Mouse (Mus musculus) left cerebral cortex, postnatal 36 days (tissue): ENCODE data around the gene Retreg2. TPM values are rescaled to one million over a fixed set of nuclear protein-coding genes. Genes with fewer than 3 reads are reported as not detected.

Experiments
- DNase-seq, 2 experiments: peaks; one replicate each; pipeline ENCODE4 v3.0.0; 2021 to 2022; ENCODE audit warnings: low spot score in 2 of 2, mixed read lengths in 1 of 2
- intact Hi-C: fragments of 180-260 bp; cut with DNase I; formaldehyde crosslinking; loops from one replicate; pipeline ENCODE4 v1.15.1; 2025
- total RNA-seq, 2 experiments: library from RNA; stranded (reverse); gene quantifications; 2 replicates each; pipeline ENCODE4 v1.2.3; 2021

The Retreg2 gene
- total RNA-seq = 100 to 1,000 TPM; 184 to 202 TPM

DNA sequence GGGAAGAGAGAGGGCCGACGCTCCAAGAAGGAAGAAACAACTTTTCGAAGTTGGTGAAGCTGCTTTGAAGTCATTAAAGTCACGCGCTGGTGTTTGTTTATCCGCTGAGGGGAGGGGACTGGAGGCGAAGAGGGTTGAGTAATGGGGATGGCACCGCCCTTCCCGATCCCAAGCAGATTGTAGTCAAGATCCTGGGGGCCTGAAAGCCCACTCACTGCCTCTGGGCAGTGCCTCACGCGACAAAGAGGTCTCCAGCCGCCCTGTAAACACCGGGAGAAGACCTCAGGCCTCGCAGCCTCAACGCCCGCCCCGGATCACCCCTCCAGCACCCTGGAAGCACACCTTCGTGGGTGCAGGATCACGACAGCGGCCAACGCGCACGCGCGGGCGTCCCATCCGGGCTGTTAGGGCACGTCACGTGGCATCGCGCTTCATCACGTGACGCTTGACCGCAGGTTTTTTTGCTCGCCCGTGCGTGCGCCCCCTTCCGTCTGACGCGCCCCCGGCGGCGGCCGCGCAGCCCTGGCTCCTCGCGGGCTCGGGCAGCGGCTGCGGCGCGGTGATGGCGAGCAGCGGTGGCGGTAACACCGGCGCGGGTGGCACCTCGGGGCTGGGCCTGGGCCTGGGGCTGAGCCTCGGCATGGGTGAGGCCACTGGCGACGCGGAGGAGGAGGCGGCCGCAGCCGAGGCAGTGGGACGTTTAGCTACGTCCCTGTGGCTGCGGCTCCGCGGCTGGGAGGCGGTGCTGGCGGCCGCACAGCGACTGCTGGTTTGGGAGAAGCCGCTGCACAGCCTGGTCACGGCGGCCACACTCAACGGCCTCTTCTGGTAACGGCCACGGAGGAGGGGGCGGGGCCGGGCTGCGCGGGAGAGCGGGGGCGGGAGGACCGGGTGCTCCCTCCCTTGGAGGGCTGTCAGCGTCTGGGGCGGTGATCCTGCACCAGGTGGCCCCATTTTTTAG is at the start of gene Retreg2, which contains the start of gene Cnppd1:
TSS of gene Retreg2 (plus strand) at position 478 of the 961 bp plus-strand sequence.
TSS of gene Cnppd1 (minus strand) at position 411 of the 961 bp plus-strand sequence.
- intact Hi-C loops = loop anchor here (2.0 kb wide), 1 partner anchor 26 kb away; the partner anchor contains the start of gene Zfand2b
- peak; percentile 97 for DNase-seq

DNA sequence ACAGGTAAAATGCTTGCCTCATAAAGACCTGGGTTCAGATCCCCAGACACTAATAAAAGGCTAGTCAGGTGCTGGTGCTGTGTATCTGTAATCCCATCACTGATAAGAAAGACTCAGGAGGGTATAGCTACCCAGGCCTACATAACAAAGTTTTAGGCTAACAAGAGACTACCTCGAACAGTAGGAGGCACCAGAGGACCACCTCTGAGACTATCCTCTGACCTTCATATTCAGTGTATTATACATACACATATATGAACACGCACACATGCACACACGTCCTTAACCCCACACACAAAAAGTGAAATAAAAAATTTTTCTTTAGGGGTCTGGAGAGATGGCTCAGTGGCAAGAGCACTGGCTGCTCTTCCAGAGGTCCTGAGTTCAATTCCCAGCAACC is 20.4 kb upstream of the Retreg2 start:
- intact Hi-C loops = no loop called here
- DNase-seq = no peak

DNA sequence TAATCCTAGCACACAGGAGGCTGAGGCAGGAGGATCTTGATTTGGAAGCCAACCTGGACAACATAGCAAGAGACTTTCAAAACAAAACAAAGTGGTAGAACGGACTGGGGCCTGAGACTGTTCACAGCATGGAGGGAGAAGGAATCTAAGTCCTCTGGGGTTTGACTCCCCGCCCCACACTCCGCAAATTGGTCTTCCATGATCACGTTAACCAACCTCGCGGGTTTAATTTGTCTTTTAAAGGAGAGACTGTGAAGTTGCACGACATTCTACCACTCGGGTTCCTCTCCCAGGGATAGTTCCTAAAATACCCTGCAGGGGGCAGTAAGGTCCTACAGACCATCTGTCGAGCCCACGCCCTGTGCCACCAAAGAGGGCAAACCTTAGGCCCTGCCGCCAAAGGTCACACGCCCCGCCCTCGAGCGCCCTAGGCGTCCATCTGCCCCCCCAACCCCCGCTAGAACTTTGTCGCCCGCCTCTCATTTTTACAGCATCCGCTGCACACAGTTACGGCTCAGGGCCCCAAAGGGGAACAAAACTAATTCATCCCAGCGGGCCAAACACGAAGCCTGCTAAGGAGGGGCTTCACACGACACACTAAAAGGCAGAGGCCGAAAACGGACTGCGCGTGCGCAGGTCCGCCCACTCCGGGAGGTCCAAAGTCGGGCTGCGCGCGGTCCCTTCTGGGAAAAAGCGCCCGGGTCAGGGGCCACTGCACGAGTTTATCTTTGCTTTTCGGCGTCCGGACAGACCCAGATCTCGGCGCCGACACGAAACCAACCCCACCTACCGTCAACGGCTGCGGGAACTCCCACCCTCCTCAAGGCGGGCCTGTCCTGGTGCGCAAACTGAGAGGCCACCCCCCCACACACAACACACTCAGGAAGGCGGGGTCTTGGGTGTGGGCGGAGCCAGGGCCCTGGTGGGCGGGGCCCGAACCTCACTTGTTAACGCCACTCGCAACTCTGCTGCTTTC is 17.9 kb upstream of the Retreg2 start, which contains the start of gene Nhej1:
TSS of gene Nhej1 (minus strand) at position 855 of the 976 bp plus-strand sequence.
- DNase-seq = peak; percentile 86 to 88
- intact Hi-C loops = no loop called here

DNA sequence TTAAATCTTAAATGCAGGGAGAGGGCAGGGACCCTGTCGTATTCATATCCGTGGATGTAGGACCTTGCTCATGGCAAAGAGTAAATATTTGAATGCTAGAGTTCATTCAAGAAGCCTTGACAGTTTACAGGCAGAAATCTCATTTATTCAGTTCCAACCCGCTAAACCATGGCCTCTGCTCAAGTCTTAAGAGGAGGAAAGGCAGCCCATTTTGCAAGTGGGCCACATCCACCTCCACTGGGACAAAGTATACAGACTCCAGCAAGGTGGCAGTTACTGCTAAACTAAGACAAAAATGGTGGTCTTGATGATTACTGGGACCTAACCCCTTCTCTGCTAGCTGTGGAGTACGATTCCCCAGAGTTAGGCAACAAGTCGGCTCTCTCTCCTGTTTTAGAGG is 17.2 kb upstream of the Retreg2 start:
- intact Hi-C loops = no loop called here
- DNase-seq = no peak

DNA sequence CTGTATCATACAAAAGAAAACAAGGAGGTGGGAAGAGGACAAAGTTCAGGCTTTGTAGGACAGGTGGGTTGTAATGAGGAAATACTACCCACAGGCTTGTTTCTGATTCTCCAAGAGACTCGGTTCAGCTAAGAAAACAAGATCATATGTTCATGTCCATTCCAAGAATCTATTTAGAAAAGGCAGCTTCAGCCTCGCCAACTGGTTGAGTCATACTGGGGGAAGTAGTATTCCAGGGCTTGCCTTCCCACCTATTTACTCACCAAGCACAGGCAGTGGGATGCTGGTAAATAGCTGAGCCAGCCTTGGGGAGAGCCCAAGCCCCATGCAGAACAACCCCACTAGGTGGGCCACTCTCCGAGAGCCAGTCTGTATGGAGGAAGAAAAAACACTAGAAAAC is 13.9 kb upstream of the Retreg2 start:
- no peak for DNase-seq
- intact Hi-C loops = no loop called here

DNA sequence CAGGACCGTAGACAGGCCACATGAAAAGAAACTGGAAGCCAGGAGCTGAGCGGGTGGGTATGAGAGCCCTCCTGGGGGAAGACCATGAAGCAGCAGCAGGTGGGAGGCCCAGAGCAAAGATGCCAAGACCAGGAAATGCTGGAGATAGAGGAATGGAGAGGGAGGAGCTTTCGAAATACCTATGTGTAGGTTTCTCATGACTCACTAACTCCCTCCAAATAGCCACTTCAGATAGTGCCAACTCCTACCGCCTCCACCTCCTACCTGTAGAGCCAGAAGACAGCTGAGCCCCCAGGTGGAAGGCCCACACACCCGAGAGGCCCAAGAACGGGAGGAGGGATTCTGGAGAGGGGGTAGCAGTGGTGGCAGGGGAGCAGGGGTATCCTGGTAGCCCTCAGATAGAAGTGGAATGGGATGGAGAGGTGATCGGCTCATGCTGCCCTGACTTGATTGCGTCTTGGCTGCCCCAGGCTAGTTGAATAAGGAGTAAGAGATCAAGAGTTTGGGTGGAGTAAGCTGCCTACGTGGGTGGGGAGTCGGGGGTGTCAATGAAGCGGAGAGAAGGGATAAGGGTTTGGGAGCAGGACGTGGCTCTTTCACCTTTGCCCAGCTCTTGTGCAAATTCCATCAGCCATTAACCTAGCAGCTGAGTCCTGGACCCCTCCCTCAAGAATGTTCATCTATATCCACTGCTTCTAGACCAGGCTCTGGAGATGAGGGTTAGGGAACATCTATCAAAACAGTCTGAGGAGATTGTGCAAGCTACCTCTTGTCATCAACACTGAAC is 9.0 kb upstream of the Retreg2 start, which contains the start of gene Slc23a3:
TSS of gene Slc23a3 (minus strand) at position 470 of the 787 bp plus-strand sequence.
- intact Hi-C loops = no loop called here
- no peak for DNase-seq

DNA sequence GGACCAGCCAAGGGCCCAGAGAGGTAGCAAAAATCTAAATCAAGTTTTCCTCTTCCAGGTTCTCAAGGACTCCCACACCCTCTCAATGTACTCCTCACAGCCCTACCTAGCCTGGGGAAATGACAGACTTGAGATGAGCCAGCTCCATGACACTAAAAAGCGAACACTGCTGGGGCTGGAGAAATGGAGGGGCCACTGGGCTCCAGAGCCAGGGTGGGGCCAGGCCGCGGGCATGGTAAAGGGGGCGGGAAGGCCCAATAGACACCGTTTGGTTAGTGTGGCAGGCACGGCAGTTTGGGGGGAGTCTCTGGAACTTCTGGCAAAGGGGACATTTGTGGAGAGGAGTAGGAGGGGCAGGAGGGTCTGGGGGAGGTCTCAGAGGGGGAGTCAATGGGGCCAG is 6.3 kb upstream of the Retreg2 start:
- intact Hi-C loops = no loop called here
- no peak for DNase-seq

DNA sequence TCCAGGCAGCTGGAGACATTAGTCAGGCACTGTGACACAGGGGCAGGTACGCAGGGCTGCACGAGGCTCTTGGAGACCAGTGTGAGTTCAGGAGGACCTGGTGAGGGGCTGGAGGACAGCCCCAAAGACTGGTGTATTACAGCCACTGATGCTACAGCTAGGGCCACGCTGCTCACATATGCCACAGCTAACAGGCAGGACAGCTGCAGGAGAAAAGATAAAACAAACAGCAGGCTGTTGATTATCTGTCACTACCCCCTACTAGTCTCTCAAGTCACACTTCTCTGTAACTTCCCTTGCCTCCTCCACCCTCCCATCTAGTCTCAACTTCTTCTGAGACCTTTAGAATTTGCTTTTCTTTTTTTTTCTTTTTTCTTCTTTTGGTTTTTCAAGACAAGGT is 5.8 kb upstream of the Retreg2 start:
- intact Hi-C loops = no loop called here
- DNase-seq = no peak

DNA sequence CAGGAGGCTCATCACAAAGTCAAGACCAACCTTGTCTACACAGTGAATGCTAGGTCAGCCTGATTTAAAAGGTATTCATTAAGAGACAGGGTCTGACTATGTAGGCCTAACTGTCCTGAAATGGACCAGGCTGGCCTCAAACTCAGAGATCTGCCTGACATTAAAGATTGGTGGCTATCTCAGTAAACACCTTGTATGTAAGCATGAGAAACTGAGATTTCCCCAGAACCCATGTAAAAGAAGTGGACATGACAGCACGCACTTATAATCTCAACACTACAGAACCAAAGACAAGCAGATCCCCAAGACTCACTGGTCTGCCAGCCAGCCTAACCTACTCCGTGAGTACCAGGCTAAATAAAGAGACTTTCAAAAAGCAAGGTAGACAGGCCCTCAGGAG is 4.1 kb upstream of the Retreg2 start:
- no peak for DNase-seq
- intact Hi-C loops = no loop called here

DNA sequence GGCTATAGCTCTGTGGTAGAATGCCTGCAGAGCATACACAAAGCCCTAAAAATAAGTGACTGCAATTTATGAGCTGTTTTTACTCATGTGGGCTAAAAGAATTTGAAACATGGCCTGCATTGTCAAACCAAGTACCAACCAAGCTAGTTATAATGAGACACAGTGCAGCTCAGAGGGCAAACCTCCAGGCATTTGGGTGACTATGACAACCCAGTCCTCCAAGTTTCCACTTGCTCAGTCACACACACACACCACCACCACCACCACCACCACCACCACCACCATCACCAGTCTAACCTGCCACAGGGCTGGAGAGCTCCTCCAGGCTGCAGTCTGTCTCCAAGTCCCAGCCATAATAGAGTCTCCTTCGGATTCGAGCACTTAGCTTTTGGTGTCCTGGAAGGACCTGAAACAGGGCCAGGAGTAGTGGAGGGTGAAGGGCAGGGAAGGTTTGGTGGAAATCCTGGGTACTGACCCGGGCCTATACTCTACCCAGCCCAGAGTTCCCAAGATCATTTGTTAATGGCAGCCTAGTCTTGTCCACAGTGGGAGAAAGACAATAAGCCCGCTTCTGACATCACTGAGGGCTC is 1.9 kb upstream of the Retreg2 start:
- DNase-seq = no peak
- intact Hi-C loops = no loop called here

DNA sequence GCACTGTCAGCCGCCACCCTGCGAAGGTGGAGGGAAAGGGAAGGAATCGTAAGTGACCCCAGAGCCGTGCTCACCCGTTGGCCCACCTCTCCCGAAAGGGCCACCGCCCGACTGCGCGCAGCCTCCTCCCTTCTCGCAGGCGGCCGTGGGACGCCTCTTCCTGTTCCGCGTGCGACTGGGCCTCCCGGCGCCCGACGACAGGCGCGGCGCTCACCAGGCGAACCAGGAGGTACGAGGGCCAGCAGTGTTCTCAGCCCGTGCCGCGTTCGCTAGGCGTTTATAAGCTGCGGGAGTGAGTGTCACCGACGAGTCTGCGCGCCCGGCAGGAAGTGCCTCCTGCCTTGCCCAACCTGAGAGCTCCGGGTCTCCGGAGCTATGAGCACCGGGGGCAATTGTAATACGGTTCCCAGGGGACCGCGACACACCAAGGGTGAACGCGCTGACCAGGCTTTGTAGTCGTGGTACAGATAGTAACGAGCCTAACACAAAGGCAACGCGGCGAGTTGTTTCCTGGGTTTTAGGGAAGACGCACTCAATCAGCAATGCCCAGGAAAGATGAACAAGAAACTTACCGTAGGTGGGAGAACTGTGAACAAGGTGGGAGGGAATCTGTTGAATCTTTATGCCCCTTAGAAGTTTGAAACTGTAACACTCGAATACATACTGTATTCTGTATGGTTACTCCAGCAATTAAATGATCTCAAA is 940 bp upstream of the Retreg2 start:
- DNase-seq = peak; percentile 66 to 78
- intact Hi-C loops = loop anchor here (2.0 kb wide), 1 partner anchor 27 kb away; the partner anchor contains the start of gene Zfand2b

DNA sequence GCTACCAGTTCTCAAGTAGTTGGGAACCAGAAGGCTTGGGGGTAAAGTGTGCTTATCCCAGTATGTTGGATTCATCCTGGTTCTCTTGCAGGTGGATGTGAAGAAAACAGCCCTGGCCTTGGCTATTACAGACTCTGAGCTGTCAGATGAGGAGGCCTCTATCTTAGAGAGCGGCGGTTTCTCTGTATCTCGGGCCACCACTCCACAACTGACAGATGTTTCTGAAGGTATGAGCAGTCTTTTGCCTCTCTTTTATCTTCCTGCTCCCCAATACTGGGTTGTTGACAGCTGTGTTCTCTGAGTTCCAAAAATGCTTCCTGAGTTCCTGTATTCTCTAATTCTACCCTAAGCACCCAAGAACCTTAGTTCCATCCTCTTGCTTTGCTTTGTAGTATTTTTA is 3.0 kb downstream of the Retreg2 start:
- DNase-seq = no peak
- intact Hi-C loops = no loop called here

DNA sequence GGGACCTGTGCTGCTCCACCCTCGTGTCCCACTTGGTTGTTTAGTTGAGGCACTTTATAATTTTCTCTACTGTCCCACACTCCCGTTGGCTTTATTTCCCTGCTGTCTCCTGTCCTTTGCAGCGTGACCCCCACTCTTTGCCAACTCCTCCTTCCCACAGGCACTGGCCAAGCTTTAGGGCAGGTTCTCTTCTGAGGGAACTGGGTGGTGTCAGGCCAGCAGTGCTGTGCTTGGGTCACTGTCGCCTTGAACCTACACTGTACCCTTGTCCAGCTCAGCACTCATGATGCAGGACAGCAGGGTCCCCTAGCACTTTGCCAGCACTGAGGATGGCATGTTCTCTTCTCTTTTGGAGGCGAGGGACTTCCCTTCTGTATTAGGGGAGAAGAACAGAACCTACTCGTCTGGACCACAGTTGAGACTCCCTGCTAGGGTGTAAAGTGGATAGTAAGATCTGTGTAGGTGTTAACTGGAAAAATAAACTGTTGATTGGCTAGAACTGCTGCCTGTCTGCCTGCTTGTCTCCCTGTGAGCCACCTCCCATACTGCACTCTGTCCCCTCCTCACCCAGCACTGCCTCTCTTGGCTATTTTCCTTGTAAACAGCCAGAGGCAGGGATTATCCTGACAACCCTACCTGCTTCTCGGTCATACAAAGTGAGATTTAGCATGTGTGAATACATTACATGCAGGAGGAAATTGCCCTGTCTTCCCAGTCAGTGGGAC is 5.0 kb downstream of the Retreg2 start:
- no peak for DNase-seq
- intact Hi-C loops = no loop called here

DNA sequence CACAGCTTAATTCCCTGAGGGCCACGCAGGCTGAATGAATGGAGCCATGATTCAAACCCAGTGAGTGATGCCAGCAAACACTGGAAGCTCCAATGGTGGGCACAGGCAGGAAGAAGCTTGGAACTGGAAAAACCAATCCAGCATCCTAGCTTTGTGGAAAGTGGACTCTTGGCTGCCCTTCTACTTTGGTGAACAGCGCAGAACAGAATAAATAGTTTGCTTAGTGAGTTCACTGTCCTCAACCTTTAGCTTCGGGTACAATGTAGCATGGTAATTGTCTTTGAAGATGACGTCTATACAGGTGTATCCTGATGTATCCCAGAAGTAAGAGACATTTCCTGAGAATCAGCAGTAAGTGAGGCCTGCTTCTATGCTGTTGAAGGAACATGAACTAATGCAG is 6.1 kb downstream of the Retreg2 start:
- DNase-seq = no peak
- intact Hi-C loops = no loop called here

DNA sequence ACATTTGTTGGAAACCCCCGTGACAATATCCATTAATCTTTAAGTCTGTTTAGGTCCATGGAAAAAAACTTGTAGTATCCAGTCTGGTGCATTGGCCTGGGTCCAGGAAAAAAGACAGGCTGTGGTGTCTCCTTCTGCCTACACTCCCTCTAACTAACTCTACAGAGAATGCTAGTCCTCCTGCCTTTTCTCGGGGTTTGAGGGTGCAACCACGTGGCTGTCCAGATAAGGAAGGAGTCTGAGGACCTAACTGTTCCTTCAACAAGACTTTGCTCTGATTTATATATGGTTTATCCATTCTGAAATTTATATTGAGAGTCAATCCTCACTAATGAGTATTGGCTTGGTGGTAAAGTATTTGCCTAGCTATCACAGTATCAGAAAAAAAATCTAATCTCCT is 13.3 kb downstream of the Retreg2 start:
- intact Hi-C loops = no loop called here
- no peak for DNase-seq

DNA sequence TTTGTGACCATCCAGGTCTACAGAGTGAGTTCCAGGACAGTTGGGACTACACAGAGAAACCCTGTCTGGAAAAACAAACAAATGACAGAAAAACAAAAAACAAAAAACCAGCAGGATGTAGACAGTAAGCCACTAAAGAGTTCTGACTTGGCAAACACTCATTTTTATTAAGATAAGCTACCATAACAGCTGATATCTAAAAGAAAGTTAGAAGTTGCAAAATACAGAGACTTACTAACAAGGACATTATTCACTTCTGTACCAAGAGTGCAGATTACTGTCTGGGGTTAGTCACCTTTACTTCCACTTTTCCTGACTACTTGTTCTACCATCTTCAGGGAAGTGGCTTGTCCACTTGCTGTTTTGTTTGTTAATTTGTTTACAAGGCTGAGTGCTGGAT is 16.4 kb downstream of the Retreg2 start:
- intact Hi-C loops = no loop called here
- no peak for DNase-seq

DNA sequence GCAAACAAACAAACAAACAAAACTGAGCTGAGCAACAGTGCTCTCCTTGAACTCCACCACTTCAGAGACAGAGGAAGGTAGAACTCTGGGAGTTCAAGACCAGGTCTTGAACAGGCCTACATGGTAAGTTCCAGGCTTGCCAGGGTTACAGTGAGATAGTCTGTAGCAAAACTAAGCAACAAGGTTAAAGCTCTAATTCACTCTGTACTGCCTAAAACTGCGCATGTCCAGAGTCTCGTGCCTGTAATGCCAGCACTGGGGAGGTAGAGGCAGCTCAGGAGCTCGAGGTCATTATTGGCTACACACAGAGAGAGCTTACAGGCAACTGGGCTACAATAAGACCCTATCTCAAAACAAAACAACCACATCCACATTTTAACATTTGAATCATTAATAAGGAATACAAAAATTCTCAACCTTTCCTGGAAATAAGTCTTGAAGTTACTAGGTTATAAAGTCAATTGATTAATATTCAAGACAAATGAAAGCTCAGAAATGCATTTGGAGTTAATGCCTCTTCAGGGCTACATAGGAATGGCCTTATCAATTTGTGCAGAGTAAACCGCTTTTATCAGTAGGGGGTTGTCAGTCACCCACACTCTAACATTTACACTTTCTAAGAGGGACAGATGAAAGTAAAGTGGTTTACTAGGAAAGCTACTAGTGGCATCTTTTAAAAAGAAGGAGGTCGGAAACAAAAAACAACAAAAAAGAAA is 17.1 kb downstream of the Retreg2 start:
- DNase-seq = no peak
- intact Hi-C loops = no loop called here
